Mouse (Mus musculus) limb, embryonic 13.5 days (tissue): ENCODE data around the gene Hmgb1. TPM values are rescaled to one million over a fixed set of nuclear protein-coding genes. Genes with fewer than 3 reads are reported as not detected.

Experiments used
- ATAC-seq: fragments of 200-750 bp; cut with Nextera tagmentation; 2 replicates; pipeline ENCODE4 v1.8.0; 2017; ENCODE audit warnings: low read depth, moderate number of reproducible peaks, moderate TSS enrichment; ENCODE audit not compliant: low FRiP score
- H3K27ac ChIP-seq: fragments of 300-500 bp; sonication (generic); 2 replicates; pipeline ENCODE4 v1.5.1; 2015; ENCODE audit warnings: inconsistent platforms, mild to moderate bottlenecking, moderate library complexity
- H3K27me3 ChIP-seq: fragments of 300-500 bp; sonication (generic); 2 replicates; pipeline ENCODE4 v1.6.1; 2015; ENCODE audit warnings: mild to moderate bottlenecking, inconsistent platforms
- H3K36me3 ChIP-seq: fragments of 300-500 bp; sonication (generic); 2 replicates; pipeline ENCODE4 v1.6.1; 2015; ENCODE audit warnings: inconsistent platforms, mild to moderate bottlenecking, moderate library complexity
- H3K4me1 ChIP-seq: fragments of 300-500 bp; sonication (generic); 2 replicates; pipeline ENCODE4 v1.6.1; 2015; ENCODE audit warnings: inconsistent platforms
- H3K4me2 ChIP-seq: fragments of 300-500 bp; sonication (generic); replicated peaks from 2 replicates; pipeline ENCODE4 v1.6.1; 2015; ENCODE audit warnings: inconsistent platforms, mild to moderate bottlenecking, moderate library complexity
- H3K4me3 ChIP-seq: fragments of 300-500 bp; sonication (generic); 2 replicates; pipeline ENCODE4 v1.5.1; 2015; ENCODE audit warnings: moderate library complexity, mild to moderate bottlenecking, inconsistent platforms
- H3K9ac ChIP-seq: fragments of 300-500 bp; sonication (generic); 2 replicates; pipeline ENCODE4 v1.6.1; 2015; ENCODE audit warnings: mild to moderate bottlenecking, inconsistent platforms
- H3K9me3 ChIP-seq: fragments of 300-500 bp; sonication (generic); 2 replicates; pipeline ENCODE4 v1.6.1; 2016; ENCODE audit warnings: inconsistent platforms
- WGBS: fragments of 180-500 bp; shearing (Covaris S2); methylation state at CpG from one replicate; pipeline ENCODE4 v1.1.7; 2015; 5-methylcytosine and 5-hydroxymethylcytosine counted together
- polyA plus RNA-seq: library from polyadenylated mRNA; unstranded; fragments of >200 nt; fragmentation: Nextera tagmentation; extraction: Ambion mirVana; gene quantifications from 2 replicates; pipeline ENCODE4 v1.2.1, GENCODE M21; 2015

Gene Hmgb1
- polyA plus RNA-seq, 1 experiment from 2014 or later, result 1,754 TPM

DNA sequence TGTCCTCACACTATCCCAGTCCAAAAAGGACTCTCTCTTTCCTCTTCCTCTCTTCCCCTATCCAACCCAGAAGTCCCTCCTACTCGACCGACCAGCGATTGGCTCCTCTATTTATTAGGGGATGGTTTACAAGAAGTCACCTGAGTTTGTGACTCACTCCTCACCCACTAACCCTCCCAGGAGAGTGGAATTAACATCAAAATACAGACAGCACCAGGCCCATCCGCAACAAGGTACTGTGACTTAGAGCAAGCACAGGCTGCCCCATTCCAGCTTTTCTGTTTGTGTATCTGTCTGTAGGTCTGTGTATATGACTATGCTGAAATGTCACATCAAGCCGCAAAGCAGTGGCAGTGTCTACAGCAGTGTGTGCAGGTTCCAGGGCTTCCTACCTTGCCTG lies 71.7 kb downstream of the Hmgb1 start:
- H3K9ac ChIP-seq, result no peak overlapping the region
- no peaks in the 10 kb centered on the region for H3K36me3 ChIP-seq
- no peaks in the 10 kb centered on the region for H3K27me3 ChIP-seq
- no peak overlapping the region for H3K4me3 ChIP-seq
- H3K4me2 ChIP-seq, result no peak overlapping the region
- H3K9me3 ChIP-seq, result no peaks in the 10 kb centered on the region
- no peak for ATAC-seq
- H3K4me1 ChIP-seq, result peaks cover 5% of the 10 kb centered on the region; the same call in 1 of the 2 replicates
- H3K27ac ChIP-seq, result no peak overlapping the region
- WGBS, result 84% methylated on average over 5 of the region's 5 CpGs

DNA sequence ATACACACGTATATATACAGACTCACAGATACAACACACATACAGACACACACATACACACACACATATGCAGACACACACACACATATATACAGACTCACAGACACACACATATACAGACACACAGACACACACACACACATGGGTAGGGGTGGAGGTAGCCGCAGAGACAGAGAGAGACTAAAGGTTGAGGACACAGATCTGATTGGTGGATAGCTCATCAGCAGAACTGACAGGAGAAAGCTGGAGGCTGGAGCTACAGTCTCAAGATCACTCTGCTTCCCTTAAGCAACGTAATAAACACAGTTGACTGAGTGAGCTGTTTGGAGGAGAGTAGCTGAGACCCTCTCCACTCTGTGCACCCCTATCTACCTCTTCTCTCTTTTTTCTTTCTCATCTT lies 75.1 kb downstream of the Hmgb1 start:
- Histone ChIP-seq H3K4me2 (no peak overlapping the region), H3K4me3 (no peak overlapping the region), H3K36me3 (no peaks in the 10 kb centered on the region), H3K4me1 (no peaks in the 10 kb centered on the region), H3K27me3 (no peaks in the 10 kb centered on the region), H3K27ac (no peak overlapping the region), H3K9ac (no peak overlapping the region), H3K9me3 (no peaks in the 10 kb centered on the region)
- ATAC-seq, result no peak
- WGBS, result 80% methylated on average over 3 of the region's 3 CpGs

DNA sequence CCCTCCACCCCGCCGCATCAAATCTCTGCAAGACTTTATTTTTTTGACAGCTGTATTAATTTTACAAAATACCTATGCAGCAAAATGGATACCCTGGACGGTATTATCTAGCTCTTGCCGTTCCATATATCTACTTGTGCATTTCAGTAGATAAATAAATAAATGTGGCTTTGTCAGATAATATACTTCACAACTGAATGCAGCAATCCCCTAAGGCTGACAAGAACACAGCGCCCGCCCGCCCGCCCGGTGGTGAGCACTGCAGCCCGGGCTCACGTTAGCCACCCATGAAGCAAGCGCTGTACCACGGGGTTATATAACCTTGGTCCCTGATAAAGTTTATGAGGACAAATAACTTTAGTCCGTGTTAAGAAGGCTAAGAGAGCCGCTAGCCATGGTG lies 76.1 kb downstream of the Hmgb1 start:
- WGBS, result 74% methylated on average over 15 of the region's 15 CpGs
- Histone ChIP-seq H3K36me3 (no peaks in the 10 kb centered on the region), H3K4me2 (no peak overlapping the region), H3K4me1 (no peaks in the 10 kb centered on the region), H3K27ac (no peak overlapping the region), H3K9ac (no peak overlapping the region), H3K9me3 (no peaks in the 10 kb centered on the region), H3K4me3 (no peak overlapping the region), H3K27me3 (no peaks in the 10 kb centered on the region)
- ATAC-seq, result no peak

- H3K36me3 ChIP-seq, result no peaks in the 10 kb centered on the region
- no peaks in the 10 kb centered on the region for H3K27me3 ChIP-seq
- no peaks in the 10 kb centered on the region for H3K9me3 ChIP-seq
- no peaks in the 10 kb centered on the region for H3K4me1 ChIP-seq
- H3K4me2 ChIP-seq, result no peak overlapping the region
- H3K9ac ChIP-seq, result no peak overlapping the region
- 67% methylated on average over 3 of the region's 3 CpGs for WGBS
- ATAC-seq, result no peak
- H3K27ac ChIP-seq, result no peak overlapping the region
- no peak overlapping the region for H3K4me3 ChIP-seq
These were observed 76.7 kb downstream of the Hmgb1 start for GRCm38 (mm10) chr5:149107566-149107965.

GRCm38 (mm10) chr5:149104096-149104725 lies 80.1 kb downstream of the Hmgb1 start:
- no peaks in the 10 kb centered on the region for H3K4me1 ChIP-seq
- H3K27me3 ChIP-seq, result no peaks in the 10 kb centered on the region
- H3K36me3 ChIP-seq, result no peaks in the 10 kb centered on the region
- no peak for ATAC-seq
- no peak overlapping the region for H3K27ac ChIP-seq
- H3K4me2 ChIP-seq, result no peak overlapping the region
- 0 out of 2 replicates have a peak, but pooled peaks cover 5% of the 10 kb centered on the region for H3K9me3 ChIP-seq
- no peak overlapping the region for H3K9ac ChIP-seq
- H3K4me3 ChIP-seq, result no peak overlapping the region
- 84% methylated on average over 8 of the region's 8 CpGs for WGBS

- Histone ChIP-seq H3K9me3 (0 out of 2 replicates have a peak, but pooled peaks cover 5% of the 10 kb centered on the region), H3K27me3 (no peaks in the 10 kb centered on the region), H3K4me2 (no peak overlapping the region), H3K36me3 (no peaks in the 10 kb centered on the region), H3K27ac (no peak overlapping the region), H3K4me3 (no peak overlapping the region), H3K9ac (no peak overlapping the region), H3K4me1 (no peaks in the 10 kb centered on the region)
- ATAC-seq, result no peak
- WGBS, result 83% methylated on average over 6 of the region's 6 CpGs
These were observed 82.4 kb downstream of the Hmgb1 start for GRCm38 (mm10) chr5:149101869-149102268.

DNA sequence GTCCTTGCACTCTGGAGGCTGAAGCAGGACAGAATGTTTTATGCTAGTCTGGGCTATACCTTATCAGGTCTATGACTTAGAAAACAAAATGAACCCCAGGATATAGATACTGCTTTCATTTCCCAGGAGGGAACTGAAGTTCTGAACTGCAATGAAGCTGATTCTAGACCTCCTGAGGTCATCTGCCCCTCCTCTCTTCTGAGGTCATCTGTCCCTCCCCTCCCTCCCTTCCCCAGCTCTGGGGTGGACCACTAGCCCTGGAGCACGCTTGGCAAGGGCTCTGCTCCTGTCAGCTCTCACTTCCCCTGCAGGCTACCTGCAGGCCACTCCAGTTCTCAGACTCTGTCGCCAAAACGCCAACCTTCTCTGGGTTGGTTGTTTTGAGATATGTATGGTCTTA lies 84.2 kb downstream of the Hmgb1 start:
- WGBS, result 69% methylated on average over 3 of the region's 3 CpGs
- 0 out of 2 replicates have a peak, but pooled peaks cover 5% of the 10 kb centered on the region for H3K9me3 ChIP-seq
- no peaks in the 10 kb centered on the region for H3K36me3 ChIP-seq
- H3K4me3 ChIP-seq, result no peak overlapping the region
- no peak overlapping the region for H3K27ac ChIP-seq
- no peak overlapping the region for H3K9ac ChIP-seq
- no peaks in the 10 kb centered on the region for H3K27me3 ChIP-seq
- no peaks in the 10 kb centered on the region for H3K4me1 ChIP-seq
- no peak overlapping the region for H3K4me2 ChIP-seq
- no peak for ATAC-seq

- Histone ChIP-seq H3K4me2 (no peak overlapping the region), H3K9me3 (0 out of 2 replicates have a peak, but pooled peaks cover 5% of the 10 kb centered on the region), H3K36me3 (no peaks in the 10 kb centered on the region), H3K27ac (no peak overlapping the region), H3K9ac (no peak overlapping the region), H3K27me3 (no peaks in the 10 kb centered on the region), H3K4me1 (no peaks in the 10 kb centered on the region), H3K4me3 (no peak overlapping the region)
- ATAC-seq, result no peak
- 96% methylated on average over 1 of the region's 1 CpGs for WGBS
These were observed 85.3 kb downstream of the Hmgb1 start for GRCm38 (mm10) chr5:149099009-149099408.

- Histone ChIP-seq H3K27me3 (no peaks in the 10 kb centered on the region), H3K4me1 (no peaks in the 10 kb centered on the region), H3K4me2 (no peak overlapping the region), H3K9me3 (0 out of 2 replicates have a peak, but pooled peaks cover 5% of the 10 kb centered on the region), H3K36me3 (no peaks in the 10 kb centered on the region), H3K27ac (no peak overlapping the region), H3K4me3 (no peak overlapping the region), H3K9ac (no peak overlapping the region)
- WGBS, result 87% methylated on average over 5 of the region's 5 CpGs
- no peak for ATAC-seq
These were observed 86.4 kb downstream of the Hmgb1 start for GRCm38 (mm10) chr5:149097841-149098240.

DNA sequence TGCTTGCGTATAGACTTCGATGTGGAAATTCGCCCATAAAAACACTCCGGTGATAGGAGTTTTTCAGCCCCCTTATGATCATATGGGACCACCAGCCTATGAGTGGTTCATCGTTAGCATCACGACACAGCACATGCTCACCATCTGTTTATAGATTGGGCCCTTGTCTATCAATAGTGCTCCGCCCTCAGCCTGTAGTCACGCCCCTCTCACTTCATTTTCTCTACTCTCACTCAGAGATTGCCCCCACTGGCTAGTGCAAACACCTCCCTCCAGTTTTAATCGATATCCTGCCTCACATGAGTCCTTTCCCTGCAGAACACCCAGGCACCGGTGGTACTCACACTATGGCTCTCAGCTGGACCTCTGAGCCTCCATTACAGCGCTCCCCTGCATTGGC lies 88.0 kb downstream of the Hmgb1 start:
- H3K27me3 ChIP-seq, result no peaks in the 10 kb centered on the region
- no peak overlapping the region for H3K4me2 ChIP-seq
- no peak overlapping the region for H3K4me3 ChIP-seq
- 57% methylated on average over 11 of the region's 11 CpGs for WGBS
- no peak overlapping the region for H3K9ac ChIP-seq
- no peak for ATAC-seq
- no peak overlapping the region for H3K27ac ChIP-seq
- no peaks in the 10 kb centered on the region for H3K4me1 ChIP-seq
- no peaks in the 10 kb centered on the region for H3K9me3 ChIP-seq
- H3K36me3 ChIP-seq, result no peaks in the 10 kb centered on the region

DNA sequence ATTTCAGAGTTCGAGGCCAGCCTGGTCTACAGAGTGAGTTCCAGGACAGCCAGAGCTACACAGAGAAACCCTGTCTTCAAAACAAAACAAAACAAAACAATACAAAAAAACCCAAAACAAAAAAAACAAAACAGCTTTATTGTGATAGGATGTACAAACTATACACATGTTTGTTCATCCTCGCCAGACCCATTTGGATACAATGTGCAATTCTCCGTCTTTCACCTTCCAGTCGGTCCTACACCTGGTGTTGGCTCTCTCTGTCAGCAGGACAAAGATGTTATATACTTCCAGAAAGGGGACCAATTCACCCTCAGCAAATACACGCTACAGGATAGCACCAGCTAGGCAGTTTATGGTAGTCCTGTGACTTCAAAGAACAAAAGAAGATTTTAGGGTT lies 91.4 kb downstream of the Hmgb1 start:
- H3K9ac ChIP-seq, result no peak overlapping the region
- H3K4me3 ChIP-seq, result no peak overlapping the region
- no peak overlapping the region for H3K4me2 ChIP-seq
- no peaks in the 10 kb centered on the region for H3K4me1 ChIP-seq
- H3K36me3 ChIP-seq, result no peaks in the 10 kb centered on the region
- no peak overlapping the region for H3K27ac ChIP-seq
- WGBS, result 85% methylated on average over 5 of the region's 5 CpGs
- H3K9me3 ChIP-seq, result no peaks in the 10 kb centered on the region
- H3K27me3 ChIP-seq, result no peaks in the 10 kb centered on the region
- no peak for ATAC-seq

DNA sequence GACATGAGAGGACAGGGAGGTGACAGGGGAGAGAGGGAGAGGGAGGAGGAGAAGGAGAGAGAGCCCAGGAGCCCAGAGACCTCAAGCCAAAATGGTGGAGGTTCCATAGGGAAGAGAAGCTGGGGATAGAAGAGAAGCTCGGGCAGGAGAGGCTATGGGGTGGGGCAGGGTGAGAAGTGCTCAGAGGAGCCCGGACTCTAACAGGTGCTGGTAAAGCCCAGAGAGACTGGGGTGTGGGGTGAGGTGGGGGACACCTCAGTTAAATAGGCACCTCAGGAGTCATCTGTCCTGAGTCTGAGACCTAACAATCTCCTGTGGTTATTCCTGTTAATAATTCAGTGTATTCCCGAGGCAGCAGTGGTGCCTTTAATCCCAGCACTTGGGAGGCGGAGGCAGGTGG lies 91.8 kb downstream of the Hmgb1 start:
- H3K27ac ChIP-seq, result no peak overlapping the region
- no peaks in the 10 kb centered on the region for H3K36me3 ChIP-seq
- no peak for ATAC-seq
- no peak overlapping the region for H3K4me3 ChIP-seq
- 83% methylated on average over 4 of the region's 4 CpGs for WGBS
- H3K9me3 ChIP-seq, result no peaks in the 10 kb centered on the region
- H3K4me1 ChIP-seq, result no peaks in the 10 kb centered on the region
- H3K9ac ChIP-seq, result no peak overlapping the region
- no peaks in the 10 kb centered on the region for H3K27me3 ChIP-seq
- H3K4me2 ChIP-seq, result no peak overlapping the region

GRCm38 (mm10) chr5:149091256-149091655 lies 93.0 kb downstream of the Hmgb1 start:
- 90% methylated on average over 14 of the region's 14 CpGs for WGBS
- Histone ChIP-seq H3K27ac (no peak overlapping the region), H3K9me3 (no peaks in the 10 kb centered on the region), H3K36me3 (no peaks in the 10 kb centered on the region), H3K4me1 (no peaks in the 10 kb centered on the region), H3K9ac (no peak overlapping the region), H3K4me2 (no peak overlapping the region), H3K4me3 (no peak overlapping the region), H3K27me3 (no peaks in the 10 kb centered on the region)
- no peak for ATAC-seq
